Mouse (Mus musculus): ENCODE data around the gene Zbtb39. TPM values are rescaled to one million over a fixed set of nuclear protein-coding genes. Genes with fewer than 3 reads are reported as not detected.

Zbtb39 gene
- polyA plus RNA-seq, 1 experiment from 2014 or later = 2.4 TPM

DNA sequence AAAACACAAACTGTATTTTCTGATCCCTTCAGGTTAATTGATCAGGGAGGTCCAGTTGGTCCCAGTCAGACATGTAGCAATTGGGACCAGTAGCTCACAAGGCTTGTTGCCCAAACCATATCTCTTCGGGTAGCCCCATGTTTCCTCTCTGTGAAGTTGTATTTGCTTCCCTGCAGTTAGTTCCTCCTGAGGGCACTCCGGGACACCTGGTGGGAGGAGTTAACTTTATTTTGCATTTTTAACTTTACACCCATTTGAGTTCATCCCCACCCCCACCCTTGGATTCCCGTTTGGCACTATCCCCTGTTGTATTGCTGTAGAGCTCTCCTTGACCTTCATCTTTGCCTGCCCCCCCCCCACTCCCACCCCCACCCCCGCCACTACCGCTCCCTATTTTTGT lies 6.5 kb downstream of the Zbtb39 start:
- H3K27ac ChIP-seq (ENCODE audit: low read depth, low read length) = no peak overlapping the region
- H3K4me1 ChIP-seq (ENCODE audit: control insufficient read depth, insufficient read depth, low read depth, low read length) = peaks cover 4% of the 10 kb centered on the region
- no peak overlapping the region for H3K4me2 ChIP-seq (ENCODE audit: low read length)
- WGBS = 72% methylated on average over 5 of the region's 5 CpGs
- no peak overlapping the region for H3K4me3 ChIP-seq (ENCODE audit: low read length)
- no peaks in the 10 kb centered on the region for H3K27me3 ChIP-seq (replicated peaks; ENCODE audit: control insufficient read depth, insufficient read depth, low read length)
- H3K9me3 ChIP-seq (ENCODE audit: control insufficient read depth, low read length) = no peaks in the 10 kb centered on the region
- H3K9ac ChIP-seq (ENCODE audit: low read depth, low read length) = no peak overlapping the region
- peaks cover 37% of the 10 kb centered on the region for H3K36me3 ChIP-seq (ENCODE audit: control insufficient read depth, insufficient read depth, low read length)
- ATAC-seq = no peak

DNA sequence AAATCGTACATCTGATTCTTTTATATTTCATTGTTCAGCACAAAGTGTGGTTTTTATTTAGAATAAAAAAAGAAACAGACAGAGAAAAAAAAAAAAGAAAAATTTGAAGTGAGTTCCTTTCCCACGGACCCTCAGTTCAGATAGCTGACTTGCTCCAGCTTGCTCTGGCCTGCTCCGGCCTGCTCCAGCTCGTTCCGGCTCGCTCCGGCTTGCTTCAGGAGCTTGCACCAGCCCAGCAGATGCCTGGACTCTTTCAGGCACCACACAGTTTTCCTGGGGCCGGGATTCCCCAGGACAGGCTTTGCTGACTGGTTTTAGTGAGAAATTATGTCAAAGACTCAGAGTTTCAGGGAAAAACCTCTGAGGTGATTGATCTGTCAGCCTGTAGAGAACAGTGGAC lies 7.9 kb downstream of the Zbtb39 start:
- no peaks in the 10 kb centered on the region for H3K27me3 ChIP-seq (replicated peaks; ENCODE audit: control insufficient read depth, insufficient read depth, low read length)
- no peak overlapping the region for H3K27ac ChIP-seq (ENCODE audit: low read depth, low read length)
- no peak for ATAC-seq
- H3K4me2 ChIP-seq (ENCODE audit: low read length) = no peak overlapping the region
- H3K4me1 ChIP-seq (ENCODE audit: control insufficient read depth, insufficient read depth, low read depth, low read length) = peaks cover 2% of the 10 kb centered on the region; the same call in 1 of the 2 replicates
- H3K4me3 ChIP-seq (ENCODE audit: low read length) = no peak overlapping the region
- WGBS = 95% methylated on average over 8 of the region's 8 CpGs
- H3K9ac ChIP-seq (ENCODE audit: low read depth, low read length) = no peak overlapping the region
- H3K36me3 ChIP-seq (ENCODE audit: control insufficient read depth, insufficient read depth, low read length) = peaks cover 30% of the 10 kb centered on the region
- H3K9me3 ChIP-seq (ENCODE audit: control insufficient read depth, low read length) = no peaks in the 10 kb centered on the region

DNA sequence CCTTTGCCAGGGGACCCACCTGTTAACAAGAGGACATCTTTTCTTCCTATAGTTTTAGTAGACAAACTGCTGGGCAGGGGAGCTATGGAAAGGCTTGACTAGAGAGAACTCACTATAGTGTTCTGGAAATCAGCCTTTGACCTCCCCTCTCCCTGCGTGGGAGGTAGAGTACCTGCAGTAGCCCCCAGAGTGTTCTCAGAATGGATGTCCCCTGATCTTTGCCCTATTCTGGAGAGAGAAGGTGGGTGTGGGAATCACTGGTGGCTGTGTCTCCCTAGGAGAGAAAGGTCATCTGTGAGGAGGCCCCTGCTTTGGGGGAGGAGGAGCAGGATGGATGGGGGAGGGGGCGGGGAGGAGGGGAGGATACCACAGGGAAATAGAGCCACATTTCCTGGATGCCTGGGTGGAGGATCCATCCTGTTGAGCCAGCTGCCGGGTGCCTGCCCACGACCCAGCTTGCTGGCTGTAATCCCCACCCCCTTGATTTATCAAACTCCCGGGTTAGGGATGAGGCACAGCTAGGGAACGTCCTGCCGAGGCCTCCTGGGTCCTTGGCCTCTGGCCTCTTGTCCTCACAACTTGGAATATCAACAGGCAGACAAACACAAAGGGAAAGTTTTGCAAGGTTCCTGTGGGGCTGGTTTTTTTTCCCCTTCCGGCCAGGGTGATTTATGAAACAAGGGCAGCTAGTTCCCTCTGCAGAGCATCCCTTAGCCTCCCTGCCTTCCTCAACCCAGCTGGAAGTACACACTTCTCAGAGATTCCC lies 9.7 kb downstream of the Zbtb39 start:
- peak overlapping the region; percentile 49 for H3K4me2 ChIP-seq (ENCODE audit: low read length)
- no peak overlapping the region for H3K4me3 ChIP-seq (ENCODE audit: low read length)
- H3K9me3 ChIP-seq (ENCODE audit: control insufficient read depth, low read length) = no peaks in the 10 kb centered on the region
- WGBS = 8% methylated on average over 8 of the region's 8 CpGs
- H3K9ac ChIP-seq (ENCODE audit: low read depth, low read length) = no peak overlapping the region
- H3K4me1 ChIP-seq (ENCODE audit: control insufficient read depth, insufficient read depth, low read depth, low read length) = peaks cover 2% of the 10 kb centered on the region; the same call in 1 of the 2 replicates
- H3K27ac ChIP-seq (ENCODE audit: low read depth, low read length) = no peak overlapping the region
- H3K27me3 ChIP-seq (replicated peaks; ENCODE audit: control insufficient read depth, insufficient read depth, low read length) = no peaks in the 10 kb centered on the region
- ATAC-seq = no peak
- peaks cover 13% of the 10 kb centered on the region for H3K36me3 ChIP-seq (ENCODE audit: control insufficient read depth, insufficient read depth, low read length)

DNA sequence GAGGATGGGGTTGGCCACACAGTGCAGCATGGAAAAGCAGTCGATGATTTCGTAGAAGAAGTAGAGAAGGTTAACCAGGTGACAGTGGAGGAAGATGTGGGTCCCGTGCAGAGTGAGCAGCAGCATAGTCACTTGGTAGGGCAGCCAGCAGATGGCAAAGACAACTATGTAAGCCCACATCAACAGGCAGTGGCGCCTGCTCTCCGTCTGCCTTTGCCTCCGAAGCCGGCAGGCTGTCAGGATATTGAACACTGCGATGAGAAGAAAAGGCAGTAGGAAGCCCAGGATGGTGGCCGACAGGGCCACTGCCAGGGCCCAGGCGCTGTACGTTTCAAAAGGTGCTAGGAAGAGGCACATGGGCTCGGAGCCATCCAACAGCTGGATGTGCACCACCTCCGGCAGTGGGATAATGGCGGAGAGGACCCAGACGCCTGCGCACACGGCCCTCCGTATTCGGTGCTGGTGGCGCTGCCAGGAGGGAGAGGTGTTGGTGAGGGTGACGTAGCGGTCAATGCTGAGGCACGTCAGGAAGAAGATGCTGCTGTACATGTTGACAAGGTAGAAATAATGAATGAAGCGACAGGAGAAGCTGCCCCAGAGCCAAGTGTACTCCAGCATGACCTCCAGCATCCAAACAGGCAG lies 10.9 kb downstream of the Zbtb39 start:
- Histone ChIP-seq H3K4me2 (ENCODE audit: low read length) (peak overlapping the region; percentile 49), H3K36me3 (ENCODE audit: control insufficient read depth, insufficient read depth, low read length) (peaks cover 6% of the 10 kb centered on the region), H3K27me3 (replicated peaks; ENCODE audit: control insufficient read depth, insufficient read depth, low read length) (no peaks in the 10 kb centered on the region), H3K9ac (ENCODE audit: low read depth, low read length) (peak overlapping the region; percentile 24), H3K4me1 (ENCODE audit: control insufficient read depth, insufficient read depth, low read depth, low read length) (peaks cover 2% of the 10 kb centered on the region; the same call in 1 of the 2 replicates), H3K4me3 (ENCODE audit: low read length) (peak overlapping the region; percentile 29), H3K27ac (ENCODE audit: low read depth, low read length) (peak overlapping the region; percentile 17; the same call in 1 of the 2 replicates), H3K9me3 (ENCODE audit: control insufficient read depth, low read length) (no peaks in the 10 kb centered on the region)
- 52% methylated on average over 24 of the region's 24 CpGs for WGBS
- no peak for ATAC-seq

DNA sequence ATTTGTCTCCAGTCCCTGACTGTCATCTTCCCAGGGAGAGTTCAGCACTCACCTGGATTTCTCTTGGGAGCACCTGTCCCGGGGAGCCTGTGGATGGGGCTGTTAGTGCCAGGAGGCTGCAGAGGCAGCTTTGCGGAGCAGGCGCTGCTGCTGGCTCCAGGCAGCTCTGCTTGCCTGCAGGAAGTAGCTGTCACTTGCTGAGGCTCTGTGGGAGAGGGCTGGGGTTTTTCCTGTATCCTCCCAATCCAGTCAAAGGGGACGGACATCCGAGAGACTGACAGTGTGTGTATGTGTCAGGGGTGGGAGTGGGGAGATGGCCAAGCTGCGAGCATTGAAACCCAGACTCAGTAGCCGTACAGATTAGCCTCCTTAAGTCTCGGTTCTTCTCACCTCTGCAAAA lies 12.2 kb downstream of the Zbtb39 start, which contains the start of gene Gpr182:
TSS of gene Gpr182 (minus strand) at position 185 of the 400 bp plus-strand sequence.
- no peak for ATAC-seq
- Histone ChIP-seq H3K4me3 (ENCODE audit: low read length) (no peak within 1 kb of the TSS), H3K36me3 (ENCODE audit: control insufficient read depth, insufficient read depth, low read length) (peaks cover 4% of the 10 kb centered on the region; the same call in 1 of the 2 replicates), H3K9ac (ENCODE audit: low read depth, low read length) (no peak within 1 kb of the TSS), H3K27ac (ENCODE audit: low read depth, low read length) (no peak within 1 kb of the TSS), H3K27me3 (replicated peaks; ENCODE audit: control insufficient read depth, insufficient read depth, low read length) (no peaks in the 10 kb centered on the region), H3K9me3 (ENCODE audit: control insufficient read depth, low read length) (no peaks in the 10 kb centered on the region), H3K4me1 (ENCODE audit: control insufficient read depth, insufficient read depth, low read depth, low read length) (peaks cover 2% of the 10 kb centered on the region; the same call in 1 of the 2 replicates), H3K4me2 (ENCODE audit: low read length) (peak within 1 kb of the TSS; percentile 49)
- 62% methylated on average over 8 of the region's 8 CpGs for WGBS

DNA sequence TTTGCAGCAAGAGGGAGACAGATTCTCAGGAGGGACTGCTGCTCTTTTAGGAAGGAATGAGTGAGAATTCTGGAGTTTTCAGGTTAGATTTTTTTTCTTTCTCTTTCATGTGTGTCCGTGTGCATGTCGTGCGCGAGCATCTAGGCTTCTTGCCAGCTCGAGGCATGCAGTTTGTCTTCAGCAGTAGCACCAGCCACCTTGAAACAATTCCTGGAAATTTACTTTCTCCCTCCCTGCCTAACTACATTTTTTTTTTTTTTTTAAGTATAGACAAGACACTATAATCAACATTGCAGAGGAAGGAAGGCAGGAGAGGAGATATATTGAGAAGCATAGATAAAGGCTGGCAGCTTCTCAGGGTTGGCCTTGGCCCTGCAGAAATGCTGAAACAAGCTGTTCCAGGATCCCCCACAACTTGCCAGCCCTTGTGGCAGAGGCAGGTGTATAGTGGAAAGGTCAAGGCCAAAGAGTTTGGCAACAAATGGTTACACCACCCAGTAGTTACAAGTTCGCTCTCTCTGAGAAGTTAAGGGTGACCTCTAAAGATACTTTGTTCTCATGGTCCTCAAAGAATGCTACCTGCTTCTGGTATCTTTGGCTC lies 15.3 kb downstream of the Zbtb39 start:
- H3K4me3 ChIP-seq (ENCODE audit: low read length) = no peak overlapping the region
- no peaks in the 10 kb centered on the region for H3K27me3 ChIP-seq (replicated peaks; ENCODE audit: control insufficient read depth, insufficient read depth, low read length)
- H3K9ac ChIP-seq (ENCODE audit: low read depth, low read length) = no peak overlapping the region
- WGBS = 77% methylated on average over 6 of the region's 6 CpGs
- no peak for ATAC-seq
- H3K4me2 ChIP-seq (ENCODE audit: low read length) = no peak overlapping the region
- no peaks in the 10 kb centered on the region for H3K9me3 ChIP-seq (ENCODE audit: control insufficient read depth, low read length)
- no peaks in the 10 kb centered on the region for H3K36me3 ChIP-seq (ENCODE audit: control insufficient read depth, insufficient read depth, low read length)
- peaks cover 2% of the 10 kb centered on the region; the same call in 1 of the 2 replicates for H3K4me1 ChIP-seq (ENCODE audit: control insufficient read depth, insufficient read depth, low read depth, low read length)
- H3K27ac ChIP-seq (ENCODE audit: low read depth, low read length) = no peak overlapping the region

DNA sequence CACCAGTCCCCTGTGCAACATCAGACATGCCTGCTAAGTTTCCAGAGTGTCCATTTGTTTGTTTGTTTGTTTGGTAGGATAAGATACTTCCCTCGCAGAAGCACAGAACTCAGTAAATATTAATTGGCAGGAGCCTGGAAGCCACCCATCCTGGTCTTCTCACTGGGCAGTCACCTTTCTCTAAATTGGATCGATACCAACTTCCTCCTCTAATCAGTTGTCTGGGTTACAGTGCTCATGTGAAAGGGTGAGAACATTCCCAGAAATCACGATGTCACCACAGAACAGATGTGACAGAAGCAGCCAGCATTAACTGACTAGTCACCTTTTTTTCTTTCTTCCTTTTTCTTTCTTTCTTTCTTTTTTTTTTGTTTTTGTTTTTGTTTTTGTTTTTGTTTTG lies 15.9 kb downstream of the Zbtb39 start:
- no peaks in the 10 kb centered on the region for H3K9me3 ChIP-seq (ENCODE audit: control insufficient read depth, low read length)
- no peak overlapping the region for H3K27ac ChIP-seq (ENCODE audit: low read depth, low read length)
- no peak for ATAC-seq
- no peaks in the 10 kb centered on the region for H3K36me3 ChIP-seq (ENCODE audit: control insufficient read depth, insufficient read depth, low read length)
- no peaks in the 10 kb centered on the region; the same call in 1 of the 2 replicates for H3K4me1 ChIP-seq (ENCODE audit: control insufficient read depth, insufficient read depth, low read depth, low read length)
- H3K9ac ChIP-seq (ENCODE audit: low read depth, low read length) = no peak overlapping the region
- H3K4me2 ChIP-seq (ENCODE audit: low read length) = no peak overlapping the region
- no peaks in the 10 kb centered on the region for H3K27me3 ChIP-seq (replicated peaks; ENCODE audit: control insufficient read depth, insufficient read depth, low read length)
- 66% methylated on average over 3 of the region's 3 CpGs for WGBS
- H3K4me3 ChIP-seq (ENCODE audit: low read length) = no peak overlapping the region

DNA sequence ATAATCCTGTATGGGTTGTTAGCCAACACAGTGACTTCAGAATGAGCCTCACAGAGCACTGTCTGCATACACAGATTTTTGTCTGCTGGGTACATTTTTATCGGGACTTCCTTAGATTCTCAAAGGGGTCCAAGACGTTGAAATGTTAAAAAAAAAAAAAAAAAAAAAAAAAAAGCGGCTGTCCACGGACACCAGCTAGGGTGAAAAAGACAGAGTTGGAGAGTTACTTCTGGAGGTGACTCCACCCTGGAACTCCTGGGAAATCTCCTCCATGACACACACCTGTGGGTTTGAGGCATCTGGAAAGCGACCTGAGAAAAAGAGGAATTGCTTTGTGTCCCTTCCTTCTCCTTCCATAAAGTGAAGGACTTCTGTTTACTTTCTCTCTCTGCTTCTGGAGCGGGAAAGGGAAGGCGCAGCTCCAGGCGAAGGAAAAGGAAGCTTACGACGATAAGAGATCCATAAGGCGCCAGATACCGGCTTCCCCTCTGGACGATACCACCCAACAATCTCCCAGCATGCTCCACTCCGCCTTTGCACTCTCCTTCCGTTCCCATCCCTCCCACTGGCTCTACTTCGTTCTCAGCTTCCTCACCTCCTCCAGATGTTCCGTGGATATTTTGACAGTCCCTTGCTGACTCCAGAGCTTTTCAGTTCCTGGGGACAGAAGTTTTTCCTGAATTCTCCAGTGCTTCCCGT lies 16.6 kb downstream of the Zbtb39 start:
- no peaks in the 10 kb centered on the region for H3K36me3 ChIP-seq (ENCODE audit: control insufficient read depth, insufficient read depth, low read length)
- ATAC-seq = no peak
- H3K9me3 ChIP-seq (ENCODE audit: control insufficient read depth, low read length) = no peaks in the 10 kb centered on the region
- H3K4me3 ChIP-seq (ENCODE audit: low read length) = no peak overlapping the region
- H3K4me1 ChIP-seq (ENCODE audit: control insufficient read depth, insufficient read depth, low read depth, low read length) = no peaks in the 10 kb centered on the region
- 46% methylated on average over 18 of the region's 18 CpGs for WGBS
- H3K9ac ChIP-seq (ENCODE audit: low read depth, low read length) = no peak overlapping the region
- H3K27me3 ChIP-seq (replicated peaks; ENCODE audit: control insufficient read depth, insufficient read depth, low read length) = no peaks in the 10 kb centered on the region
- H3K4me2 ChIP-seq (ENCODE audit: low read length) = peak overlapping the region; percentile 45; the same call in 1 of the 2 replicates
- H3K27ac ChIP-seq (ENCODE audit: low read depth, low read length) = no peak overlapping the region
